Mouse (Mus musculus) layer of hippocampus, adult 8-10 months (tissue): ENCODE data around the gene Mlkl. TPM values are rescaled to one million over a fixed set of nuclear protein-coding genes. Genes with fewer than 3 reads are reported as not detected.

Experiments used
- total RNA-seq, 4 experiments: library from RNA; stranded (reverse); gene quantifications; 2 replicates each; pipeline ENCODE4 v1.2.4; 2022

The Mlkl gene
- total RNA-seq, 4 experiments from 2014 or later, result 0.54 to 1.2 (median 0.85) TPM; not detected in 1

Other genes with a start within 250 kb of the Mlkl start
- 1 to 10 TPM; 1.2 to 2.4 (median 1.5) TPM for gene Clec18a, start 245.8 kb downstream of the Mlkl start, total RNA-seq
- gene Pdpr, start 243.5 kb downstream of the Mlkl start, total RNA-seq, result 10 to 100 TPM; 27.6 to 30.4 (median 29.8) TPM
- gene Glg1, start 79.0 kb downstream of the Mlkl start, total RNA-seq, result 100 to 1,000 TPM; 133 to 146 (median 138) TPM
- 10 to 100 TPM; 21.7 to 24.5 (median 22.6) TPM for gene Rfwd3, start 38.0 kb downstream of the Mlkl start, total RNA-seq
- gene Fa2h, start 55.6 kb upstream of the Mlkl start, total RNA-seq, result 10 to 100 TPM; 22.2 to 31.0 (median 25.0) TPM
- 10 to 100 TPM; 22.7 to 24.5 (median 23.7) TPM for gene Wdr59, start 183.9 kb upstream of the Mlkl start, total RNA-seq
- gene Znrf1, start 197.9 kb upstream of the Mlkl start, total RNA-seq, result 100 to 1,000 TPM in 1 of 4 experiments, 10 to 100 TPM in 3; 89.8 to 117 (median 93.0) TPM